Mouse (Mus musculus): Measurements from ENCODE around the gene Hnmt. TPM values are rescaled to one million over a fixed set of nuclear protein-coding genes. Genes with fewer than 3 reads are reported as not detected.

Hnmt gene
- 2.5 and 2.6 TPM in 2 replicates for polyA plus RNA-seq (2012; rRNA removed)

DNA sequence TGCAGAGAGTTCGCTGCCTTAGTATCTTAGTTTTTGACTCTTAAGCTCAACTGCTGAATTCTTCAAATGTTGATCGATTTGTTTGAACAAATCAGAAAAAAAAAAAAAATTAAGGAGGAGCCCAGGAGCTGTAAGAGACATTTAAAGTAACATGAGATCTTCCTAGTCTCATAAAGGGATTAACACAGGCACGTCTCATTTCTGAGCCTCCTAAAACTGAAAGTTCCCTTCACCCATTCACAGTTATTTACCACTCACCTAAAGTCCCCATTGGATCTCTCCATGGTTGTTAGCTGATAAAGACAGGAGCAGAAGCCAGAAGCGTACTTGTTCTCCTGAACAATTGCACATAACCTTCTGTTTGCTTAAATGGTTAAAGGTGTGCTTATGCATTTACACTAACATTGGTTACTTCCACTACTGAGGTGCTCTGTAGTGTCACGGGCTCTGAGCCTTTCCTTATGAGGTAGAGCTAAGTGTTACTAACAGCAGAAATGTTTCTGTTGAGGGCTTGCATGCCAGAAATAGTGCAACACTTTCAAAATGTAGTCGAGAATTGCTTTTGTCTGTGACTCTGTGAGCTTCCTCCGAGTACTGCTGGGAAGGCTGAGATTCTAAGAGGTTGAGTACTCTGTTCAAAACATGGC is at the start of gene Hnmt:
Hnmt (minus strand) TSS at position 51 of the 647 bp plus-strand sequence.

DNA sequence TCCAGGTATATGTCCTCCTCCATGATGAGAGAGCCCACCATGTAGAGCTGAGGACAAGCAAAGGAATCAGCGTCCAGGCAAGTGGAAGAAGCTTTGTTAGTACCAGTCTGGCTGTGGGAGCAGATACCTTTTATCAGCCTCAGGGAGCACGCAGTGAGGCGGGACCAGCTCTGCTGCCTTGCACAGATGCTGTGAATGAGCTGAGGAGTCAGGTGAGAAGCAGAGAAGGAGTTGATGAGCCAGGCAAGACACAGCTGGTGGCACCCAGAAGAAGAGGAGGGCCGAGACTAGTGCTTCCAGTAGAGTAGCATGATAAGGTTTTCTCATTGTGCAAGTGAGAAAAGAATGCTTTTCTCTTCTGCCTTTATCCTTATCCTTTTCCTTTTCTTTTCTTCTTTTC is 47.3 kb upstream of the Hnmt start, which contains the start of gene Tbpl2:
Tbpl2 (minus strand) TSS at position 101 of the 400 bp plus-strand sequence.

Other genes starting within 250 kb of the Hnmt start
- gene Tbpl2, start 47.2 kb upstream of the Hnmt start, polyA plus RNA-seq (2012; rRNA removed) = not detected in 2 replicates
- gene Il1f8, start 103.8 kb upstream of the Hnmt start, polyA plus RNA-seq (2012; rRNA removed) = not detected in 2 replicates
- not detected in 2 replicates for gene Il1f9, start 137.1 kb upstream of the Hnmt start, polyA plus RNA-seq (2012; rRNA removed)
- gene Il1f6, start 166.0 kb upstream of the Hnmt start, polyA plus RNA-seq (2012; rRNA removed) = not detected in 2 replicates
- 0.26 TPM in 1 of 2 replicates, not detected in the other for gene Il1f5, start 227.6 kb upstream of the Hnmt start, polyA plus RNA-seq (2012; rRNA removed)
- gene Il1f10, start 241.8 kb upstream of the Hnmt start, polyA plus RNA-seq (2012; rRNA removed) = not detected in 2 replicates